Mouse (Mus musculus) cerebellum, adult 2 months (tissue): ENCODE results near the gene Nrxn3. TPM values are rescaled to one million over a fixed set of nuclear protein-coding genes. Genes with fewer than 3 reads are reported as not detected.

Experiments
- DNase-seq, 2 experiments: peaks; one replicate each; pipeline ENCODE4 v3.0.0; 2021
- H3K27ac ChIP-seq: fragments of 200-500 bp; 2 replicates; pipeline ENCODE4 v1.5.1; 2012; ENCODE audit warnings: low read length, control low read depth, inconsistent platforms; ENCODE audit not compliant: insufficient read depth
- H3K27me3 ChIP-seq: fragments of 200-500 bp; 2 replicates; pipeline ENCODE4 v1.6.1; 2012; ENCODE audit warnings: inconsistent platforms, mild to moderate bottlenecking, low read length, moderate library complexity; ENCODE audit not compliant: control insufficient read depth, insufficient read depth
- H3K4me1 ChIP-seq: fragments of 200-500 bp; 2 replicates; pipeline ENCODE4 v1.6.1; 2011; ENCODE audit warnings: low read length; ENCODE audit not compliant: control insufficient read depth, insufficient read depth
- H3K4me3 ChIP-seq: fragments of 200-500 bp; replicated peaks from 2 replicates; pipeline ENCODE3; 2011; ENCODE audit warnings: mild to moderate bottlenecking, low read depth, low read length, control low read depth; ENCODE audit not compliant: insufficient read depth
- CTCF ChIP-seq: fragments of 200-500 bp; IDR thresholded peaks from 2 replicates; pipeline ENCODE4 v1.5.1; 2011; ENCODE audit warnings: low read depth, mild to moderate bottlenecking, control low read depth, low read length, moderate library complexity, borderline replicate concordance; ENCODE audit not compliant: insufficient read depth
- POLR2A ChIP-seq: fragments of 200-500 bp; IDR thresholded peaks from 2 replicates; pipeline ENCODE4 v1.6.1; 2011; ENCODE audit warnings: low read length, control low read depth, borderline replicate concordance; ENCODE audit not compliant: insufficient read depth
- WGBS: fragments of 180-500 bp; shearing (Covaris S2); methylation state at CpG from one replicate; pipeline ENCODE4 v1.1.7; 2018; 5-methylcytosine and 5-hydroxymethylcytosine counted together
- polyA plus RNA-seq: library from polyadenylated mRNA; depleted of rRNA; stranded (reverse); fragments of >200 nt; gene quantifications from 2 replicates; pipeline ENCODE4 v1.2.3, GENCODE M21; 2012

Gene Nrxn3
- polyA plus RNA-seq, 1 experiment: 101 TPM

DNA sequence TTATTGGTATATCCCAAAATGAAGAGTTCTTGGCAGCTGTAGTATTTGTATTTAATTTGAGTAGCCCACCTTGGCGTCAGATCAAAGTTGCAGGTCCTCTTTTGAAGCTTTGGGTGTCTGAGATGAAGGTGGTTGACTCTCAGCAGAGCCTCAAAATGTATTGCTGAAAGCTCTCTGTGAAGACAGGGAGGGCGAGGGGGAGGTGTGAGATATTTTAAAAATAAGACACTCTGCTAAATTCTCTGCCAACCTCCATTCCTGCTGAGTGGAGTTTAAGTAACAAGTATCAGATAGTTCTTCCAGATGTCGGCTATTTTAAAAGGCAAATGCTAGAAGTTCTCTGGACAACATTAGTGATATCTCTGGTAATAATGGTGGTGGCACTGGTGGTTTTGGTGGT is 1069.2 kb downstream of the Nrxn3 start:
- no peak for DNase-seq
- H3K27ac ChIP-seq: no peak overlapping the region
- no peaks in the 10 kb centered on the region for H3K27me3 ChIP-seq
- no peak overlapping the region for H3K4me3 ChIP-seq
- WGBS: 92% methylated on average over 3 of the region's 3 CpGs
- no peak for TF ChIP-seq POLR2A
- no peak for TF ChIP-seq CTCF
- peaks cover 6% of the 10 kb centered on the region; the same call in 1 of the 2 replicates for H3K4me1 ChIP-seq

DNA sequence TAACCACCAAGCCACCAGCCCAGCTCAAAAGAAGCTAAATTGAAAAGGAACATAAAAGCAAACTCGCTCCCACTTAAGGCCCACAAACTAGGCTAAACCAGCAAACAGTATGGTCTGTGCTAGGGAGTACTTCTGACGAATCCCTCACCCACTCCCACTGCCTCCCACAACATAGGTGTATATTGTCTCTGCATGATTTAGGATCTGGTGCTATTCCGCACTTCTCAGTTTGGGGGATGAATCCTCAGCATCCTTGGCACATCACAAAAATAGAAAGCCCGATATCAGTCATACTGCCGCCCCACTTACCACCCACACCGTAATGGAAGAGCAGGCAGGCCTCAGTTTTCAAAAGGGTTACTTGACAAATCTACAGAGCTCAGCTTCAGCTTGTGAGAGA is 1072.1 kb downstream of the Nrxn3 start:
- DNase-seq: no peak
- H3K27me3 ChIP-seq: no peaks in the 10 kb centered on the region
- H3K4me3 ChIP-seq: no peak overlapping the region
- no peaks in the 10 kb centered on the region; the same call in 1 of the 2 replicates for H3K4me1 ChIP-seq
- TF ChIP-seq POLR2A (no peak), CTCF (no peak)
- no peak overlapping the region for H3K27ac ChIP-seq
- WGBS: 98% methylated on average over 6 of the region's 6 CpGs

- H3K4me3 ChIP-seq: no peak overlapping the region
- WGBS: 78% methylated on average over 3 of the region's 3 CpGs
- TF ChIP-seq CTCF: peak; percentile 27; the same call in 1 of the 2 replicates
- TF ChIP-seq POLR2A: no peak
- H3K27ac ChIP-seq: no peak overlapping the region
- no peak for DNase-seq
- H3K4me1 ChIP-seq: peaks cover 12% of the 10 kb centered on the region; the same call in 1 of the 2 replicates
- H3K27me3 ChIP-seq: no peaks in the 10 kb centered on the region
Measured at GRCm38 (mm10) chr12:89808217-89808616, 1085.5 kb downstream of the Nrxn3 start.

- Histone ChIP-seq H3K4me3 (no peak overlapping the region), H3K27me3 (no peaks in the 10 kb centered on the region), H3K4me1 (peaks cover 12% of the 10 kb centered on the region; the same call in 1 of the 2 replicates), H3K27ac (no peak overlapping the region)
- whole genome bisulfite sequencing: 52% methylated on average over 5 of the region's 5 CpGs
- no peak for TF ChIP-seq POLR2A
- peak; percentile 60 to 70 for DNase-seq
Measured at GRCm38 (mm10) chr12:89810146-89810545, 1087.5 kb downstream of the Nrxn3 start.

GRCm38 (mm10) chr12:89811815-89812549 is 1089.3 kb downstream of the Nrxn3 start:
- Histone ChIP-seq H3K4me1 (peaks cover 12% of the 10 kb centered on the region; the same call in 1 of the 2 replicates), H3K27ac (peak overlapping the region; percentile 89)
- under 1% methylated on average over 36 of the region's 36 CpGs for WGBS

GRCm38 (mm10) chr12:89812550-89813207 is 1090.0 kb downstream of the Nrxn3 start:
- H3K4me1 ChIP-seq: peaks cover 12% of the 10 kb centered on the region; the same call in 1 of the 2 replicates
- H3K27ac ChIP-seq: peak overlapping the region; percentile 87
- WGBS: under 1% methylated on average over 17 of the region's 17 CpGs
- TF ChIP-seq CTCF (no peak), POLR2A (no peak)
- peak in 1 of 2 experiments; percentile 52 for DNase-seq
- H3K4me3 ChIP-seq: peak overlapping the region; percentile 92
- H3K27me3 ChIP-seq: no peaks in the 10 kb centered on the region

More at GRCm38 (mm10) chr12:89811815-89812549, 1089.3 kb downstream of the Nrxn3 start:
- Histone ChIP-seq H3K4me3 (peak overlapping the region; percentile 92), H3K27me3 (no peaks in the 10 kb centered on the region)
- peak; percentile 26; the same call in 1 of the 2 replicates for TF ChIP-seq CTCF
- peak; percentile 97 for TF ChIP-seq POLR2A
- peak; percentile 96 for DNase-seq

- Histone ChIP-seq H3K27me3 (no peaks in the 10 kb centered on the region), H3K4me3 (peak overlapping the region; percentile 92), H3K27ac (peak overlapping the region; percentile 99), H3K4me1 (peaks cover 12% of the 10 kb centered on the region; the same call in 1 of the 2 replicates)
- TF ChIP-seq POLR2A (no peak), CTCF (no peak)
- 8% methylated on average over 13 of the region's 13 CpGs for WGBS
- peak; percentile 62 to 69 for DNase-seq
Measured at GRCm38 (mm10) chr12:89813294-89813693, 1090.6 kb downstream of the Nrxn3 start.
